Mouse (Mus musculus): Measurements from ENCODE around the gene Olfr49.

The Olfr49 gene

DNA sequence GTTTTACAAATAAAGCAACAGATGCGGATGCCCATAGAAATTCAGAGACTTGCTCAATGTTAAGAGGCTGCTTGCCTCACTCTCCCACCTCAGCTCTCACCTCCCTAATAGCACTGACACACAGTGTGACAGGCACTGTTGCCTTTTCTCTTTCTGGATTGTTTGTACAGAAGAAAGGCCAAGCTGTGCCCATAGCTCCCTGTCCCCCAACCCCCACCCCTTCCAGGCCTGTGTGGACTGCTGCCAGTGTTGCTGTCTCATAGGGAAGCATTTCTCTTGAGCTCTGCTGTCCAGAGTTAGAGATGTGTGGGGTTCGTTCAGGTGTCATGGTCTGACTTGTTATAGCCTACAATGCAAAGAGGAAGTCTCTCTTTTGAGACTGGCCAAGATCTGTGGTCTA lies 24.5 kb downstream of the Olfr49 start:
- no peak for DNase-seq

DNA sequence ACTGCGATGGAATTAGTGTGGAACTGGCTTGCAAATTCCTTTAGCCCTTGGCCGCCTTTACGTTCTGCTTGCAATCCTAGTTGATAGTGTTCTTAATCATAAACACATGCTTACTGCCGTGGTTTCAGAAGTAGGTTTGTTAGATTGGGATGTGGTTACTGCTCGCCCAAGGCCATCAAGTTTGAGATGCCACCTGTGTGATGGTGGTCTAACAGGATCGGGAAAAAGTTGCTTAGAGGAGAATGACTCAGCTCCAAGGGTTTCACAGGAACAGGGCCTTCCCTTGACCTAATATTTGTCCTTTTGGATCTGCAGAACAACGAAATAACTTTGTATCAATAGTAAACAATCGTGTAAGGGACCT lies 25.0 kb downstream of the Olfr49 start:
- DNase-seq = no peak

DNA sequence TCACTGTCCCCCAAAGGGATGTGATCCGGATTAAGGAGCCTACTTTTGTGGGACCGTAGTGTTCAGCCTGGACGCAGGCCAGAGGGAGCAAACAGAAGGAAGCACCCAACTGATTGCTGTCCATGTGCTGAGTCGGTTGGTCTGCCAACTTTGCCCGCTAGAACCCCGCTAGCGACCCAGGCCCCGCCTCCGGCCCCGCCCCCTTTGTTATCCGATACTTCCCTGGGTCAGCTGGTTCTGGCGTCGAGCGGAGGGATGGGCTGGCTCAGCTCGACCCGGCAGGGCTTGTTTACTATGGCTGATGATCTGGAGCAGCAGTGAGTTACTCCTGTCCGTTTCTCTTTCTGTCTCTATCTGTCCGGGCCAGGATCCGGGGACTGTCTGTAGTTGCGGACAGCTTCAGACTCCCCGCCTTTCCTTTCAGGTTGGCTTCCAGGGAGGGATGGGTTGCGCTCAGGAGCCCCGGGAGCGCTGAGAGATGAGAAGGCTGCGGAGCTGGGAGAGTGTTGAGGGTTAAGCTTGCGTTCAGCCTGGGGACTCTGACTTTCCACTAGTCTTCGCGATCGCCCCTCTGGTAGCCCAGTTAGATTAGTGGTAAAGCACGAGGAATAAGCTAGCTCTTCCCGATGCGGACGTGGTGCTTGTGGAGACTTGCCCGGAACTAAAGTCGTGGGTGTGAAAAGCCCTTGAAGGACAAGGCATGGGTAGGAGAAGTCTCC lies 25.6 kb downstream of the Olfr49 start:
- peak; percentile 84 to 85 for DNase-seq

DNA sequence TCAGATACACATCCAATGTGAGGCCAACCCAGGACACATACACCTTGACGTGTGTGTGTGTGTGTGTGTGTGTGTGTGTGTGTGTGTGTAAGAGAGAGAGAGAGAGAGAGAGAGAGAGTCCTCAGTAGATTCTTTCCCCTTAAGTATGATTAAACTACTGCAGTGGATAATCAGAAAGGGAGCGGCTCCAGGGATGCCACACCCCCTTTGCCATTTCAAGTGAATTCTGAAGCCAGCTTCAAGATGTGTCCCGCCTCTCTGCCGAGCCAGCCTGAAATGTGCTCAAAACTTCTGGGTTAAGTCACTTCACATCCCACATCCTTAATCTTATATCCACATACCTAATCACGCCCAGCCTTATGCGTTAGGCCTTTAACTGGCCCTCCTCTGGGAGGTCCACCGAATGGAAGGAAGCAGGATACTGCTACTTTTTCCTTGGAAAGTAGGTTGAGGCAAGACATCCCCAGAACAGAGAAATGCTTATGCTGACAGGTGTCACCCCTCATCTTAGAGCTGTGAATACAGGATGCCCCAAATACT lies 26.5 kb downstream of the Olfr49 start:
- no peak for DNase-seq

DNA sequence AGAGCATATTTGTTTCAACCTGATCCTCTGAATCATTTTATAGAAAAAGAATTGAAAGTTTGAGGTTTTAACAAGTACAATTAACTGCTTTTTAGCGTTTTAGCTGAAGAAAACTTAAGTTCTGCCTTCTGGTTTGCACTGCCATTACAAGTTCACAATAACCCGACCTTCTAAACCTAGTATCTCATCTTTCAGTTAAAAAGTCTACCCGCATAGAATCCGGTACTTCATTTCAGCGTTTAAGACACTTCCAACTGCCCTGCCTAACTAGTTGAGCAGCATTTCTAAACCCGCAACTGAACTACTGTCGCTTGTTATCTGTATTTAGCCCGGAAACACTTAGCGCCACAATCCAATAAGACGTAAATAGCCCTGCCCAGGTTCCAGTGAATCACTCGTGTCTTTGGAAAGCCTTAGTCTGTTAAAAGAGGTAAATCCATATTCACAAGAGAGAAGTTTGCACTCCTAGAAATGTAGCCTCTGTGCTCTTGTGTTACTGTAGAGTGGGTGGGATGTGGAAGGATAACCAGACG lies 30.0 kb downstream of the Olfr49 start:
- DNase-seq = no peak

DNA sequence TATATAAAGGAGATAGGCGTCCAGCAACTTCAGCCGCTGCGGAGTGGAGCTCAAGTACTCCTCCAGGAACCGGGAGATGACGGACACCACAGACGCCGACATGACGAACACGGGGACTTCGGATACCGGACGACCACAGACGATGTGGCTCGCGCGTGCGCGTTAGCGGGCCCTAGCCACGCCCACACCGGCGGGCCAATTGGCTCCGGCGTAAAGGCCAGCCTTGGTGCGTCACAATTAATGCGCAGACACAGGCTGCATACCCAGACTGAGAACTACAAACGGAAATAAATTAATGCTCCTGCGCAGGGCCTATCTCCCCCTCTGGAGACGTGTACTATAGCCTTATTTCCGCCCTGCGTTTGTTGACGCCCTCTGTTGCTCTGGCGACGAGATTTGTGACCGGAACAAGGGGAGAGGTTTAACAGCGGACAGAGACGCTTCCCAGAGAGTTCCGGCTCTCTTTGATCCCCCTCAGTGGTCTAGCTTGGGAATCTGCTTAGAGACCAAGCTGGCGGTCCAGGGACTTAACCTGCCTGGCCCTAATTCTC lies 30.9 kb downstream of the Olfr49 start, which contains the start of the genes Dad1 and Abhd4:
Dad1 (minus strand) TSS at position 364 of the 551 bp plus-strand sequence.
Abhd4 (plus strand) TSS at position 448 of the 551 bp plus-strand sequence.
- peak; percentile 99 for DNase-seq

DNA sequence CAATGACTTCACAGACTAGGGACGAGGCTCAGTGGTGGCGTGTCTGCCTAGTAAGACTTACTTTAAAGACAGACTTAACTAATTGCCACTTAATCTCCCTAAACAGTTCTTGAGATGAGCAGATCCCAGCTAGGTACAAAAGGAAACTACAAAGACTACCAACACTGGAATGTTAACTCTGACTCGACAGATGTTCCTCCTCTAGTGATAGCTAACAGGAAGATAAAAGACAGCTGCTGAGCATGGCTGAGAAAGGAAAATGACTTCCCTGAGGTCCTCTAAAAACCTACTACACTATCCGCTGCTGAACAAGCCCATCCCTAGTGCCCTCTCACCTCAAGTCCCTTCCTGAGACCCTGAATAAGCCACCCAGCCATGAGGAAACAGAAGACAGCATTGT lies 34.6 kb downstream of the Olfr49 start:
- DNase-seq = no peak

DNA sequence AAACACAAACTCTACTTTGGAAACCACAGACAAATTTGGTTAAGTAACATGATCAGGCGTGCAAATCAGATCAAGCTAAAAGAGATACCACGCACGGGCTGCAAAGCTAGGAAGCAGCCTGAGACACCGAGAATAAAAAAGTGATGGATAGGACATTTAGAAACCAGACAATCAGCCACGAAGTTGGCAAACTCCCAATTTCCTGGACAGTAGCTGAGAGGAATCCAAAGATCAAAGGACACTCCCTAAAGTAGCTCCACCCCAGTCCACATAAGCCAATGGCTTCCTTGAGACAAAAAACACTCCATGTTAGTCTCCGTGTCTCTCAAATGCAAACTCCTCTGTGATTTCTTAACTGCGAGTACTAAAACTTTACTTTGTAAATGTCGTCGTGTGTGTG lies 35.4 kb downstream of the Olfr49 start:
- no peak for DNase-seq

DNA sequence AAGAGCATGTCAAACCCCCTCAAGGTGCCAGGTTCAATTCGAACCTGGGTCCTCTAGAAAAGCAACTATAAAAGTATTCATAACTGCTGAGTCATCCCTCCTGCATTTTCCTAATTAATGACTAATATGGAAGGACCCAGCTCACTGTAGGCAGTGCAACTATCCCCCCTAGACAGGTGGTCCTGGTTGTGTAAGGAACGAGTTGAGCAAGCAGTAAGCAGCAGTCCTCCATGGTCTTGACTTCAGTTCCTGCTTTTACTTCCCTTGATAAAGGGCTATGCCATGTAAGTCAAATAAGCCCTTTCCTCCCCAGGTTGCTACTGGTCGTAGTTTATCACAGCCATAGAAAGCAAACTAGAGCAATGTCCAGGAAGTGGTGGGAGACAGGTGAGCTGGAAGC lies 38.5 kb downstream of the Olfr49 start:
- DNase-seq = no peak

DNA sequence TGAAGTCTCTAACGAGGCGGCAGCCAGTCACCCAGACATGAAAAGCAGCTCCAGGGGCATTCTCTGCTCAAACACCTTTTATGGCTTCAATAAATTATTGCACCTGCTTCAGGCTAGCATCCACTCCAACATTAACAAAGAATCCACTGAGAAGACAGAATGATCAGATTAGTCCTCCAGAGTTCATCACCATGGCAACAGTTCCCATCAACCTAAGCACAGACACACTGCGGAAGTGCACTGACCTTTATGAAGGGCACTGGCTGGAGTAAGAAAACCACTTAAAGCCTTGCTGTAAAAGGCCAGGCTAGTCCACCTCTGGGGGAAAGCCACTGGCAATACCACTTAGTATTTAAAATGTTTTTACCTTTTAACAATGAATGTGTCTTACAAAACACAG lies 40.6 kb downstream of the Olfr49 start:
- DNase-seq = no peak

DNA sequence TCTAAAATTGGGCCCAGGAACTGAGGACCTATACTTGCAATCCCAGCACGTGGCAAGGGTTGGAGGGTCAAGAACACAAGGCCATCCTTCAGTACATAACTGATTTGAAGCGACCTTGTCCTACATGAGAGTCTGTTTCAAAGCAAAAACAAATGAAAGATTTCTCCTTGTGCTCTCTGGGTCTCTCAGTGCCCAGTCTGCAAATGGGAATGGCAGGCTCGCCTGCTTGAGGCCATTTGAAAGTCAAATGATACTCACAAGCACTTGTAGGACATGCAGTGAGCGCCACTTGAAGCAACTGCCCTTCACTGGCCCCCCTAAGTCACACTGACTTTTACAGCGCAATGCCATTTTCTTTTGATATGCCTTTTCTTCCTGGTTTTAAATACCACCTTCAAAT lies 44.2 kb downstream of the Olfr49 start:
- DNase-seq = no peak

DNA sequence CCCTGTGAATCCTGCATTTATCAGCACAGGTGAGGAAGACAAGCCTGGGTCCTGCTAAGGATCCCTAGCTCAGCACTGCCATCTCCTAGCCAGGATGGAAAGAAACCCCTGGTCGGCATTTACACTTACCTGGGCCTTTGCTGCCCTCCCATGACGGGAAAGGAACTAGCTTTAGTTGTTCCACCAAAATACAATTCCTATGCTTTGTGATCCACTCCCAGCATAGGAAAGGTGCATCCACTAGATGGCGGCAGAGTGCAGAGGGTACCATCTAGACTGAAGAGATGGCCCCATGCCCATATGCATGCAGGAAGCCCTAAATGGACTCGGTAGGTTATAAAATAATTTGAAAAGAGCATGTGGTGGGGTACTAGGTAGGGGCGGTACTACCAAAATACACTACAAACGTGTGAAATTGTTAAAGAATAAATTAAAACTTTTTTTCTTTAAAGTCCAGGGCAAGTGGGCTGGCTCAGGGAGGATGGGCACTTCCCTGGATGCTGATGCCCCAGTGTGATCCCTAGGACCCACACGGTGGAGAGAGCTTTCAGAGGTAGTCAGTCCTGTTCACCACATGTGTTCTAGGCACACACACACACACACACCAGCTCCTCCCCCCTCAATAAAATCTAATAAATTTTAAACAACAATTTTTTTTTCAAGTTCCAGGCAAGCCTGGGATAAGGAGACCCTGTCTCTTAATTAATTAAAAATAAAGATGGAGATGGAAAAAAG lies 45.6 kb downstream of the Olfr49 start:
- peak; percentile 90 to 91 for DNase-seq

DNA sequence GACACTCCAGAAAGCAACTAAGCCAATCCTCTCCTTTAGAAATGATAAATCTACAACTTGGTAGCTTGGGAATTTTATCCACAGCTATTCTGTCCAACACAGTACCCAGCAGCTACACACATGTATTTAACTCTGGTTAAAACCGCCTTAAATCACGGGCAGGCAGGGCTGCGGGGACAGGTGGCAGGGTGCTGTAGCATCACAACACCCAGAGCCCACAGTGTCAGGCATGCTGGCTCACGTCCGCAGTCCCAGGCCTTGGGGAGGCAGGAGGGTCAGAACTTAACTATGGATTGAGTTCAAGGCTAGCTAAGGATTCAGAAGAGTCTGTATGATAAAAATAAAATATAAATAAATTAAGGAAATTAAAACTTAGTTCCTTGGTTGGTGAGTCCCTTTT lies 47.9 kb downstream of the Olfr49 start:
- DNase-seq = no peak

DNA sequence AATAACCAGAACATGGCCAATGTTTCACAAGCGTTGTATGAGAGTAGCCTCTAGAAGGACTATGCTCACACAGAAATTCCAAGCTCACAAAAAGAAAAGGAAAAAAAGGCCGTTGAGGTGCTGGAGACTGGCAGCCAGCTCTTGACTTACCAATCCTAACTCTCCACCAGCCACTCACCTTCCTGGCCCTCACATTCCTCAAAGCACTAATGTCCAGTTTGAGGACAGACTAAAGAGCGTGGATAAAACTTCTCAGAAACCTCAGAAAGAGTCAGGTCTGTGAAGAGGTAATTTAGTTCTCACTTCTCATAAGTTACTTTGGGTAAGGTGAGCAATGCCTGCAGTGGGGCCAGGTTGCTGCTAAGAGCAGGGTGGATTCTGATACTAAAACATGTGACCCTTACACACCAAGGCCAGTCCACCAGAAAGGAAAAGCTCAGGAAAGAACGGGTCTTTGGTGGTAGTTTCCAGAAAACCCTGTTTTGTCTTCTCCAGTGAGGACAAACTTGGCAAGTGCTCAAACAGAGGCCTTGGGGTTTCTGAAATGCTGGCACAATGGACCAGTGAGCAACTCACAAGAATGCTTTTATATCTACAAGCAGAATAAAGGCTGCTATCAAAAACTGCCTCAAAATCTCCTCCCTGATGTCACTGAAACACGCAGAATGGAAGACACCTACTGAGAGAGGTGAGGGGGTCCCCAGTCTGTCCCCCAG lies 48.8 kb downstream of the Olfr49 start:
- no peak for DNase-seq

DNA sequence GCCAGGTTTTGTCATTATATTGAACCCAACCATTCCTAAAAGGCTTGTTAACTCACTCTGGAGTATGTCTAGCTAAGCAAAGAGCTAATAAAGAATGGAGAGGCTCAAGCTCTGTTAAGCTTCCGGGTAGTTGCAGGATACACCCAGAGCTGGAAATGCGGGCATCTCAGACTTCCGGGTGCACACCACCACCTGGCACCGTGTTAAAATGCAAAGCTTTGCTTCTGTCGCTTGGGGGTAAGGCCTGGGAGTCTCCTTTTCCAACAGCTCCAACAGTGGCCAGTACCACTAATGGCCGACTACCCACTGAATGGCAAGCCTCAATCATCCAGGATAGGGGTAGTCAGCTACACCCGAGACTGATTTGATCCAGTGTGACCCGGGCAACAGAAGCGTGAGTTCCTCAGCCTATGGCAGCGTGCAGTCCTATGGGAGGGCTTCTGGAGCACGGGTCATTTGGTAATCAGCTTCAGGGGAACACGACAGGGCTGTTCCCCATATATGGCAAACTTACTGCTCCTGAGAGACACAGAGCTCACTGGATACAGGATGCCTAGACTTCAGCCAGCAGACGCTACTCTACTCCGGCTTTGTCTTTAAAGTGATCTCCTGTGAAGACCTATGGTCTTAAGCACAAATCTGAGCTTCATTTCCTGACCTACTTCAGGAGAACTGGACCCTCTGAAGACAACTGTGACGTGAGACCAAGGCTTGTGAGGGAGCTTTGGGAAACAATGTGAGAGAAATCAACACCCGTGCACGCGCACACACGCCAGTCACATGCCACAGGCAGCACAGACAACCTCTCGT lies 50.3 kb downstream of the Olfr49 start:
- DNase-seq = no peak

DNA sequence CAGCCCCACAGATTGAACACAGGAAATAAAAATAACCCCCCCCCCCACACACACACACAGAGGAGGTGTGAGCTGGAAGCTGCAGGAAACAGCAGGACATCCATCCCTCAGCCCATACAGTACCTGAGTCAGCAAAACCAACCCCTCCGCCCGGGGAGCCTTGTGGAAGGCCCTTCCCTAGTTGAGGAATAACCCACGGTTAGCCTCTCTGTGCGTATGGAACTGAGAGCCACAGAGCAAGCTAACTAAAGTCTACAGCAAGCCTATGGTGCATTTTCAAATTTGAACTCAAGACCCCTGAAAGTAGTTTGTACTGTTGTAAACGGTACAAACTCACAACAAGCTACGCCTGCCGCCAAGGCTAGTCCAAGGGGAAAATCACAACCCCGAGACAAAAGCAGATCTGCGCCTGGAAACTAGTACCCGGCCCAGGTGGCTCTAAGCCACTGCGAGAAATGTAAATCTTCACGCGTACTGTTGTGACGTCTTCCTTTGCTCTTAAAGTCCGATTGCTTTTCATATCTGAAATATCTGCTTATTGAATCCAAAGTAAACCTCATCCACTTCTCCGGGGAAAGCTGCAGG lies 51.1 kb downstream of the Olfr49 start:
- DNase-seq = peak in 1 of 2 experiments; percentile 50

DNA sequence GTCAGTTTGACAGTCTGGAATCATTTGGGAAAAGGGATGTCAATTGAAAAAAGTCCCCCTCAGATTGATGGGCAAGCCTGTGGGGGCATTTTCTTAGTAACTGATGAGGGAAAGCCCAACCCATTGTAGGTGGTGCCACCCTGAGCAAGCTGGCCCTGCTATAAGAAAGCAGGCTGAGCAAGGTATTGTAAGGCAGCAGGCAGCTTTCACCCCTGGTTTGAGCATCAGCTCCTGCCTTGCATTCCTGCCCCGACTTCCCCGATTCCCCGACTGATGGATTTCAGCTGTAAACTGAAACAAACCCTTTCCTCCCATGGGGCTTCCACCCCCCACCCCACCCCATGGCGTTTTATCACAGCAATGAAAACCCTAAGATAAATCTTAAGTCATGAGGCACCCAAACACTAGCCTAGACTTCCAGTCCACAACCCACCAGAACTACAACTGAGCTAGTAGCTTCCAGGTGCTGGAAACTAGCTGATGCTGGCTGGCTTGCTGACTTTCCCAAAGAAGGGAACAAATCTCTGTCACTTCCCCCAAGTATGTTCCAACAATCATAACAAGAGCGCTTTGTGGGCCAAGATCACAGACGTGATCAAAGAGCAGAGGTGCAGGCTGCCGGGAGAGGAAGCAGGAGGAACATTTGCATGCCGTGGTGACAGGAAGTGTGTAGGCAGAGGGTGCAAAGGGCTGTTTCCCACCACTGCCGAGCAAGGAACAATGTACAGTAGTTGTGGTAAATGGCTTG lies 51.8 kb downstream of the Olfr49 start:
- peak; percentile 81 to 84 for DNase-seq

DNA sequence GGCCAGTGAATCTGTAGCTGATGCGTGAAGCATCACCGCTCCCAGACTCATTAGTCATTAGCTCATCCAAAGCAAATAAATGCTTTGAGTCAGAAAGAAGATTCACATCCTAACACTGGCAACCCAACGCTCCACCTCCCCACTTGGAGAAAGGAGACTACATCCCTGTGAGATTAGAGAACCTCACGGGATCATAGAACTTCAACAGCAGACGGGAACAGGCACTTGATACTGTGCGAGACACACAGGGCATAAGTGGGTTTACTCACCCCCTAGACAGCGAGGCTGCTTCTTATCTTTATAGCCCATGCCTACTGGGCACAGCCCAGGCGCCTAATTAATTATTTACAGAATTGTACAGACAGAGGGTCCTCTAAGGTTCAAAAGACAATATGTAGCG lies 52.6 kb downstream of the Olfr49 start:
- no peak for DNase-seq

DNA sequence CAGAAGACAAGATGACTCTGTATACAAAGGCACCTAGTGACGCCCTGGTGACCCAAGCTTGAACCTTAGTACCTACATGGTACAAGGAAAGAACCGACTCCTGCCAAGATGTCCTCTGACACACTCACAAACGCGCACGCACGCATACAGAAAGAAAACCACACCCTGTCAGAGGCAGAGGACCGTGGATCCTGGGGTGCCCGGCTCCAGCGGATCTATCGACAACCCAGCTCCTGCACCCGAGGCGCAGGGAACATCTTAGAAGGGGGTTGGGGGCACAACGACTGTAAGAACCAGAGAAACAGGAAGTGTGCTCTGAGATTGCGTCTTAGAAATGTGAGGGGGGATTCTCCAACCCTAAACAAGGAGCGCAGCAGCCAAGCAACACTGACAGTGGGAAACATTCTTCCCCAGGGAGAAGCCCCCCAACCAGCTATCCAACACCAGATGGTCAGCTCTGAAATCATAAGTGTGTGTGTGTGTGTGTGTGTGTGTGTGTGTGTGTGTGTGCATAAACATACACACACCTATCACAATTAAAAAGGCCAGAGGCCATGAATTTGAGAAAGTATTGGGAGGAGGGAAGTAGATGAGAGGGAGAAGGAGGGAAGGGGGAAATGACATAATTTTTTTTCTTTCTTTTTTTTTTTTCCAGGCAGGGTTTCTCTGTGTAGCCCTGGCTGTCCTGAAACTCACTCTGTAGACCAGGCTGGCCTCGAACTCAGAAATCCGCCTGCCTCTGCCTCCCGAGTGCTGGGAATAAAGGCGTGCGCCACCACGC lies 53.4 kb downstream of the Olfr49 start:
- peak; percentile 82 to 86 for DNase-seq

DNA sequence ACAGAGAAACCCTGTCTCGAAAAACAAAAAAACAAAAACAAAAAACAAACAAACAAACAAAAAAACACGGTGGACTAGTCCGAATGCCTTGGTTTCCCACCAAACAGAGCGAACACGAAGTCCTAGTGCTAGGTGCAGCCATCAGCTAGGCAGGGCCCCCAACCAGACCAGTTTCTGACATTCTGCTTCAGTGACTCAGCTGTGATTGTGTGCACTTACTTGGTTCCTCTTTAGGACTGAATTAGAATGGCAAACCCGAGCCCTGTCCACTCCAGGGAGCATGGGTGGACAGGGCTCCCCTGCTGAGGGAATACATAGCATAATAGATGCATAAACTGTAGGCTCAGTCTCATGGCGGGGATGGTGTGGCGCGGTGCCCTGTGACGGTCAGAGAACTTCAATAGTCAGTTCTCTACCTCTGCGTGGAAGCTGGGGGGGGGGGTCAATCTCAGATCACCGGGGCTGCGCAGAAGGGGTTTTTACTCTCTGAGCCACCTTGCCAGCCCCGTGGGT lies 54.0 kb downstream of the Olfr49 start:
- DNase-seq = peak; percentile 72 to 73

Measured in B cell, adult 2 months (primary cell).